Mouse (Mus musculus): ENCODE data around the gene Ltbp4. TPM values are rescaled to one million over a fixed set of nuclear protein-coding genes. Genes with fewer than 3 reads are reported as not detected.

The Ltbp4 gene
- total RNA-seq, 2 experiments from 2014 or later: 55.8 to 66.9 TPM

GRCm38 (mm10) chr7:27259771-27260170, 77.7 kb downstream of the Ltbp4 start:
- DNase-seq (ENCODE audit: low spot score): no peak

GRCm38 (mm10) chr7:27259271-27259721, 78.2 kb downstream of the Ltbp4 start:
- no peak for DNase-seq (ENCODE audit: low spot score)

- peak; percentile 92 for DNase-seq (ENCODE audit: low spot score)
These were observed 79.1 kb downstream of the Ltbp4 start, which contains the start of gene Numbl for GRCm38 (mm10) chr7:27258205-27258899. Numbl (plus strand) TSS chr7:27258433.

GRCm38 (mm10) chr7:27257852-27258204, 79.7 kb downstream of the Ltbp4 start:
- DNase-seq (ENCODE audit: low spot score): no peak

- peak; percentile 19 for DNase-seq (ENCODE audit: low spot score)
These were observed 80.2 kb downstream of the Ltbp4 start for GRCm38 (mm10) chr7:27257046-27257851.

- peak; percentile 23 for DNase-seq (ENCODE audit: low spot score)
These were observed 81.8 kb downstream of the Ltbp4 start for GRCm38 (mm10) chr7:27255721-27256120.

Other genes with a start within 250 kb of the Ltbp4 start
- gene Cyp2f2, start 217.8 kb downstream of the Ltbp4 start, total RNA-seq (2021): 1 to 10 TPM; 1.5 to 1.9 TPM
- gene Cyp2t4, start 184.0 kb downstream of the Ltbp4 start, total RNA-seq (2021): not detected
- 100 to 1,000 TPM; 107 to 108 TPM for gene Egln2, start 170.9 kb downstream of the Ltbp4 start, total RNA-seq (2021)
- gene Rab4b, start 158.8 kb downstream of the Ltbp4 start, total RNA-seq (2021): 1 to 10 TPM; 6.0 to 6.1 TPM
- under 1 TPM in 1 of 2 experiments, not detected in 1; 0.21 TPM for gene Gm21983, start 156.6 kb downstream of the Ltbp4 start, total RNA-seq (2021)
- not detected for gene Mia, start 156.5 kb downstream of the Ltbp4 start, total RNA-seq (2021)
- 10 to 100 TPM; 14.3 to 14.6 TPM for gene BC024978, start 141.9 kb downstream of the Ltbp4 start, total RNA-seq (2021)
- gene Snrpa, start 141.4 kb downstream of the Ltbp4 start, total RNA-seq (2021): 10 to 100 TPM; 27.5 to 33.0 TPM
- 1 to 10 TPM; 3.8 to 4.2 TPM for gene Itpkc, start 109.0 kb downstream of the Ltbp4 start, total RNA-seq (2021)
- gene Coq8b, start 104.7 kb downstream of the Ltbp4 start, total RNA-seq (2021): 1 to 10 TPM; 2.6 to 2.9 TPM
- gene Numbl, start 79.3 kb downstream of the Ltbp4 start, total RNA-seq (2021): 1 to 10 TPM; 2.2 to 2.8 TPM
- 1 to 10 TPM; 2.2 to 3.0 TPM for gene Shkbp1, start 18.3 kb upstream of the Ltbp4 start, total RNA-seq (2021)
- under 1 TPM in 1 of 2 experiments, not detected in 1; 0.57 TPM for gene Gm20479, start 19.7 kb upstream of the Ltbp4 start, total RNA-seq (2021)
- gene Sptbn4, start 110.0 kb upstream of the Ltbp4 start, total RNA-seq (2021): not detected
- gene Blvrb, start 110.3 kb upstream of the Ltbp4 start, total RNA-seq (2021): 10 to 100 TPM; 12.5 to 12.7 TPM
- gene Sertad3, start 136.1 kb upstream of the Ltbp4 start, total RNA-seq (2021): 1 to 10 TPM; 3.0 to 4.0 TPM
- 1 to 10 TPM; 6.9 to 8.4 TPM for gene Sertad1, start 149.2 kb upstream of the Ltbp4 start, total RNA-seq (2021)
- 1 to 10 TPM; 5.2 to 6.6 TPM for gene Prx, start 161.6 kb upstream of the Ltbp4 start, total RNA-seq (2021)
- not detected for gene Hipk4, start 185.6 kb upstream of the Ltbp4 start, total RNA-seq (2021)
- 10 to 100 TPM; 15.1 to 16.1 TPM for gene Pld3, start 215.5 kb upstream of the Ltbp4 start, total RNA-seq (2021)
- 100 to 1,000 TPM; 103 to 116 TPM for gene 2310022A10Rik, start 215.5 kb upstream of the Ltbp4 start, total RNA-seq (2021)